Mouse (Mus musculus) kidney, embryonic 16.5 days (tissue): ENCODE results near the gene Dkk1. TPM values are rescaled to one million over a fixed set of nuclear protein-coding genes. Genes with fewer than 3 reads are reported as not detected.

Experiments
- ATAC-seq: fragments of 200-750 bp; cut with Nextera tagmentation; 2 replicates; pipeline ENCODE4 v1.8.0; 2017; ENCODE audit warnings: moderate TSS enrichment; ENCODE audit not compliant: low FRiP score, low TSS enrichment
- H3K27ac ChIP-seq: fragments of 300-500 bp; sonication (generic); 2 replicates; pipeline ENCODE4 v1.5.1; 2014; ENCODE audit warnings: low read length
- H3K27me3 ChIP-seq: fragments of 300-500 bp; sonication (generic); 2 replicates; pipeline ENCODE4 v1.6.1; 2014; ENCODE audit warnings: low read length, control low read depth, mixed read lengths; ENCODE audit not compliant: insufficient read depth
- H3K36me3 ChIP-seq: fragments of 300-500 bp; sonication (generic); 2 replicates; pipeline ENCODE4 v1.6.1; 2014; ENCODE audit warnings: low read length, control low read depth, mixed read lengths; ENCODE audit not compliant: insufficient read depth
- H3K4me1 ChIP-seq: fragments of 300-500 bp; sonication (generic); 2 replicates; pipeline ENCODE4 v1.6.1; 2014; ENCODE audit warnings: low read length, control low read depth, mixed read lengths; ENCODE audit not compliant: insufficient read depth
- H3K4me2 ChIP-seq: fragments of 300-500 bp; sonication (generic); replicated peaks from 2 replicates; pipeline ENCODE4 v1.6.1; 2014; ENCODE audit warnings: low read depth, low read length
- H3K4me3 ChIP-seq: fragments of 300-500 bp; sonication (generic); 2 replicates; pipeline ENCODE4 v1.5.1; 2014; ENCODE audit warnings: mild to moderate bottlenecking, low read length
- H3K9ac ChIP-seq: fragments of 300-500 bp; sonication (generic); replicated peaks from 2 replicates; pipeline ENCODE4 v1.6.1; 2014; ENCODE audit warnings: low read length
- H3K9me3 ChIP-seq: fragments of 300-500 bp; sonication (generic); 2 replicates; pipeline ENCODE4 v1.6.1; 2016; ENCODE audit warnings: low read length, control low read depth
- WGBS: fragments of 180-500 bp; shearing (Covaris S2); extraction: QIAGEN DNeasy Blood & Tissue Kit; methylation state at CpG from one replicate; pipeline ENCODE4 v1.1.7; 2014; 5-methylcytosine and 5-hydroxymethylcytosine counted together
- polyA plus RNA-seq: library from polyadenylated mRNA; unstranded; fragments of >200 nt; fragmentation: Nextera tagmentation; extraction: Ambion mirVana; gene quantifications from 2 replicates; pipeline ENCODE4 v1.2.1, GENCODE M21; 2015

The Dkk1 gene
- polyA plus RNA-seq, result 34.4 and 36.6 TPM in 2 replicates

DNA sequence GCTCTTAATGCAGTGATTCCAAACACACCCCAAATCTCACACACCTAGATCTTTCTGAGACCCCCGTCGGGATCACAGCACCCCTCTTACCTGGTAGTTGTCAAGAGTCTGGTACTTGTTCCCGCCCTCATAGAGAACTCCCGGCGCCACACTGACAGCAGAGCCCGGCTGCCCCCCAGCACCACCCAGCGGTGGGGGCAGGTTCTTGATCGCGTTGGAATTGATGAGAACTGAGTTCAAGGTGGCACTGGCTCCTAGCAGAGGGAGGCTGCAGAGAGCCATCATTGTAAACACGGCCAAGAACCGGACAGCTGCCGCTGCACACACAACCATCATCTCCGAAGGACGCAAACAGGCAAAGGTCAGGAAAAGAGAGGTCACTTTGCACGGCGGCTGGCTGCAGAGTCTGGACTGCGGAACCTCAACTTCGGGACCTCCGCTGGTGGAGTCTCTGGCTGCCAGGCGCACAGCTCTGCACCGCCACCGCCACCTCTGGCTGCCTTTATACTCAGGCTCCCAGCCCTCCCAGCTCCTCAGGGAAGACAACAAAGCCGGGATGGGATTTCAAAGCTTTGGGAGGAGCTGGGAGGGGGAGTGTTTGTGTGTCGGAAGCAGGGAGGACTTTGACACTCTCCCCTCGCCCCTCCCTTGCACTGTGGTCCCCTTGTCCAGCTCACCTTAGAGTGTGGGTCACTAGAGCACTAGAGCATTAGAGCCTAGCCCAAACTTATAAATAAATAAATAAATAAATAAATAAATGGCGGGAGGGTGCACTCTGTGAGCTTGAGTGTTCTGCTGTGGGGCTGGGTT, at the start of gene Dkk1:
Gene Dkk1, minus strand, starts transcription at position 622 of the 810 bp plus-strand sequence.
- peak; percentile 94 for ATAC-seq
- H3K27ac ChIP-seq, result peak within 1 kb of the TSS; percentile 46; the same call in 1 of the 2 replicates
- H3K9ac ChIP-seq, result peak within 1 kb of the TSS; percentile 65
- no peaks in the 10 kb centered on the region for H3K9me3 ChIP-seq
- H3K4me1 ChIP-seq, result peaks cover 16% of the 10 kb centered on the region
- H3K36me3 ChIP-seq, result no peaks in the 10 kb centered on the region
- H3K27me3 ChIP-seq, result peaks cover 30% of the 10 kb centered on the region
- peak within 1 kb of the TSS; percentile 61 for H3K4me3 ChIP-seq
- under 1% methylated on average over 26 of the region's 26 CpGs for WGBS
- peak within 1 kb of the TSS; percentile 72 for H3K4me2 ChIP-seq

DNA sequence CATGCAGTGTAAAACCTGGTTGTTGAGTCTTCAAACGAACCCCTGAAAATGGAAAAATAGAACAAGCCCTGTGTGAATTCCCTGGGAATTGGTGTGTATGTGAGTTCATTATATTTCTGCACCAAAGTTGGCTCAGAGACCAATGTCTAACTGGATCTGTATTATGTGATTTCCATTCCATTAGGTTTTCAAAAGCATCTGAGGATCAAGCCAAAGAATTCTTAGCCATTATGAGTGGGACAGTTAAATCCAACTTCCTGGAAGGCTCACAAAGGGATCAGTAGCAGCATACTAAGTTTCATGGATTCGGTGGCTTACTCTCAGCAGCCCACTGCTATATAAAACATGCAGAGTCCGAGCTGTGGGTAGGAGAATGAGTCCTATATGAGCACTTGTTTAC, 36.9 kb upstream of the Dkk1 start:
- H3K27ac ChIP-seq, result no peak overlapping the region
- WGBS, result 85% methylated on average over 3 of the region's 3 CpGs
- H3K36me3 ChIP-seq, result no peaks in the 10 kb centered on the region
- H3K4me1 ChIP-seq, result no peaks in the 10 kb centered on the region
- H3K9ac ChIP-seq, result no peak overlapping the region
- no peaks in the 10 kb centered on the region for H3K9me3 ChIP-seq
- H3K27me3 ChIP-seq, result no peaks in the 10 kb centered on the region
- no peak for ATAC-seq
- H3K4me3 ChIP-seq, result no peak overlapping the region
- H3K4me2 ChIP-seq, result no peak overlapping the region

DNA sequence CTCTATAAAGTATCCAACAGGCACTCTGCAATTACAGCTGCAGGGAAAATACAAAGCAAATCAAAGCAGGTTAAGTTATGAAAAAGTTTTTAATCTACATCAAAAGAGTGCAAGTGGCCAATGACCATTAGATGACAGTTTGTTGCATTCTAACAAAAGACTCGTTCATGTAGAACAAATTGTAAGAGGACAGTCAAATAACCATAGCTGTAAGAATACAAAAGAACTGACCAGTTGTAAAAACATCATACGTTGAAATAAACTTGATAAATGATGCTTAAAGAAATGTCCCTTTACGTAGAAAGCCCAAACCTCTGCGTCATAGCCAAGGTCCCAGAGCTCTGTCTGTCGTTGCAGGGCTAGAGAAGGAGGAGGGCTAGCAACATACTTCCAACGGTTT, 15.1 kb upstream of the Dkk1 start:
- 67% methylated on average over 6 of the region's 6 CpGs for WGBS
- no peaks in the 10 kb centered on the region for H3K36me3 ChIP-seq
- no peaks in the 10 kb centered on the region for H3K9me3 ChIP-seq
- no peak for ATAC-seq
- no peak overlapping the region for H3K9ac ChIP-seq
- H3K27me3 ChIP-seq, result no peaks in the 10 kb centered on the region
- no peak overlapping the region for H3K4me3 ChIP-seq
- H3K4me1 ChIP-seq, result no peaks in the 10 kb centered on the region
- no peak overlapping the region for H3K4me2 ChIP-seq
- no peak overlapping the region for H3K27ac ChIP-seq

DNA sequence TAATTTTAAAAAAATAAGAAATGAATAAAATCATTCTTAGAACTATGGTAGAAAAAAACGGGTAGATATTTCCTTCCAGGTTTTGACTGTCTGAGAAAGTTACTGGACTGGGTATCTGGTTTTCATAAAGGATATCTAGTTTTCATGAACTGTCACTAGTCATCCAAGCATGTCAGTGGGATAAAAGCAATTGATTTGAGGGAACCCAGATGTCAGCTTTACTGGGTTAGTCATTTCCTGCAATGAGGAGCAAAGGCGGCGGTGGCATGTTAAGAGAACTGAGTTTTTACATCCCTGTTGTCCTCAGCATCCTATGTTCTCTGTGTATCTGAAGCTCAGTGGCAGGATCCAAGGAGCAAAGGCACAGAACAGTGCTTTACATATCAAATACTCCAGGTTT, 14.4 kb upstream of the Dkk1 start:
- Histone ChIP-seq H3K27me3 (no peaks in the 10 kb centered on the region), H3K4me2 (no peak overlapping the region), H3K4me1 (no peaks in the 10 kb centered on the region), H3K9me3 (no peaks in the 10 kb centered on the region), H3K36me3 (no peaks in the 10 kb centered on the region), H3K9ac (no peak overlapping the region), H3K27ac (no peak overlapping the region), H3K4me3 (no peak overlapping the region)
- ATAC-seq, result no peak
- 79% methylated on average over 3 of the region's 3 CpGs for WGBS

DNA sequence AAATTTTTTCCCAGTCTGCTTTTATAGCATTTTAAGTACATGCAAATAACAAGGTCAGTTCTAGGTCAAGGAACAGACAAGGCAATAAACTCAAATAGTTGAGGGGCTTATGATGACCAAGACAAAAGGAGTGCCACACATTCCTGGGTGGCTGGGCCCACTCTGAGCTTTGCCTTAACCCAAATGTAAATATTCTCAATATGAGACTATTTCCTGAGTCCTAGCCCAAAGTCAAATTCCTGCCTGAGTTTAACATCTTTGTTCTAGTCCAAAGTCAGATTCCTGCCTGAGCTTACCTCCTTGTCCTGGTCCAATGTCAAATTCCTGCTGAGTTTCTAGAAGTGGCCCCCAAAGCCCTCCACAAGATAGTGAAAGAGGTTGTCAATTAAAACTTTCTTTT, 8.6 kb upstream of the Dkk1 start:
- Histone ChIP-seq H3K4me1 (peaks cover 7% of the 10 kb centered on the region; the same call in 1 of the 2 replicates), H3K27me3 (no peaks in the 10 kb centered on the region)

DNA sequence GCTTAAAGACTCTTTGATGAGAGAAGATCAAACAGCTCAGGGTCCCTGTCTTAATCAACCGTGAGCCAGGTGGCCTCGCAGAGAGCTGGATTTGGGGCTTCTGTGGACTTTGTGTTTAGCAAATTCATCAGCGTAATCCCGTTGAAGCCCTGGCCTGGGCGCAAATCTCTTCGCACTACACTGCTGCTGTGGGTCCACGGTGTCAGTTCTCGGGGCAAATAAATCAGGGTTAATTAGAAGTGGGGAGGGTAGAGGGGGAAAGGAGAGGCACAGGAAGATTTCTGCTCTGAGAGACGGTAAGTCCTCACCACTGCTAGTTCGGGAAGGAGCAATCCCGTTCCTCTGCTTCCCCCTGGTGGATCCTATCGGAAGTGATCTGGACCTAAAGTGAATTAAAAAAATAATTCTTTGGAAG, 5.0 kb upstream of the Dkk1 start:
- Histone ChIP-seq H3K9me3 (no peaks in the 10 kb centered on the region), H3K9ac (peak overlapping the region; percentile 59), H3K27me3 (peaks cover 7% of the 10 kb centered on the region), H3K4me3 (peak overlapping the region; percentile 37), H3K4me2 (peak overlapping the region; percentile 66), H3K4me1 (peaks cover 16% of the 10 kb centered on the region), H3K36me3 (no peaks in the 10 kb centered on the region), H3K27ac (no peak overlapping the region)
- WGBS, result 2% methylated on average over 12 of the region's 12 CpGs
- peak; percentile 77; the same call in 1 of the 2 replicates for ATAC-seq

More for the DNA sequence above, 8.6 kb upstream of the Dkk1 start:
- no peak for ATAC-seq
- no peak overlapping the region for H3K27ac ChIP-seq
- no peaks in the 10 kb centered on the region for H3K36me3 ChIP-seq
- no peak overlapping the region for H3K9ac ChIP-seq
- no peak overlapping the region for H3K4me3 ChIP-seq
- no peak overlapping the region for H3K4me2 ChIP-seq
- no peaks in the 10 kb centered on the region for H3K9me3 ChIP-seq

DNA sequence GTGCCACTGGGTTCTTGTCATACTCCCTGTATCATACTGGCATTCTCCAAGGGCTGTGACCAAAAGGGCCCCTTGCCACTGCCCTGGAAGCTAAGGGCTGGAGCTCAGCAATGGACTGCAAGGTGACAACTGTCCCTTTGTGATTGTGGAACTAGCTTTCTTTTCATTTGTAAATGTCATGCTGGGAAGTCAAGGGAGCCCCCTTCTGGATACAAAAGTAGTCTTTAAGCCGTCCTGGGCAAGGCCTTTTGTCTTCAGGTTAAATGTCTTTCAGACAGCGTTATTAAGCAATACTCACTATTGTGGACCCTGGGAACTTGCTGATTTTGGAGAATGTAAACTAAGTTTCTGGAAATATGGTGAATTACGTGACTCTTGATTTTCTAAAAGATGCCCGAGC, 4.3 kb upstream of the Dkk1 start:
- 24% methylated on average over 4 of the region's 4 CpGs for WGBS
- H3K4me1 ChIP-seq, result peaks cover 21% of the 10 kb centered on the region
- no peak overlapping the region for H3K27ac ChIP-seq
- H3K36me3 ChIP-seq, result no peaks in the 10 kb centered on the region
- no peak overlapping the region for H3K9ac ChIP-seq
- no peak overlapping the region for H3K4me2 ChIP-seq
- peaks cover 13% of the 10 kb centered on the region for H3K27me3 ChIP-seq
- H3K4me3 ChIP-seq, result no peak overlapping the region
- no peaks in the 10 kb centered on the region for H3K9me3 ChIP-seq
- no peak for ATAC-seq

DNA sequence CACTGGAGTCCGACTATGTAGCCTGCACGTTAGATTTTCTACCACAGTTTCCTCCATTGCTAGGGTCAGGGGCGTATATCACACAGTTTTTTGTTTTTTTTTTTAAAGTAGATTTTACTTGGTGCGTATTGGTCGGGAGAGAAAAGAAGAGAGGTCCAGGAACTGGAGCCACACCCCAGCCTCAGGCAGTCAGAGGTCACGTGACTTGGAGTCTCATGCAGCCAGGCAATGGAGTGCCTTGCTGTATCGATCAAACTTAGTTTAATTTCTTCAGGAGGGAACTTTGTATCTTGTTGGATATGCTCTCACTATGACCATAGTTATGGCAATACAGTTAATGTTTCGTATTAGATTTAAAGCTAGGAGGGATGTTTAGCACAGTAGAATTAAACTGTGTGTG, 2.8 kb upstream of the Dkk1 start:
- peaks cover 22% of the 10 kb centered on the region for H3K4me1 ChIP-seq
- H3K4me2 ChIP-seq, result no peak overlapping the region
- WGBS, result 64% methylated on average over 8 of the region's 8 CpGs
- peaks cover 24% of the 10 kb centered on the region for H3K27me3 ChIP-seq
- no peak overlapping the region for H3K4me3 ChIP-seq
- no peaks in the 10 kb centered on the region for H3K9me3 ChIP-seq
- no peak for ATAC-seq
- no peaks in the 10 kb centered on the region for H3K36me3 ChIP-seq
- H3K9ac ChIP-seq, result no peak overlapping the region
- no peak overlapping the region for H3K27ac ChIP-seq

DNA sequence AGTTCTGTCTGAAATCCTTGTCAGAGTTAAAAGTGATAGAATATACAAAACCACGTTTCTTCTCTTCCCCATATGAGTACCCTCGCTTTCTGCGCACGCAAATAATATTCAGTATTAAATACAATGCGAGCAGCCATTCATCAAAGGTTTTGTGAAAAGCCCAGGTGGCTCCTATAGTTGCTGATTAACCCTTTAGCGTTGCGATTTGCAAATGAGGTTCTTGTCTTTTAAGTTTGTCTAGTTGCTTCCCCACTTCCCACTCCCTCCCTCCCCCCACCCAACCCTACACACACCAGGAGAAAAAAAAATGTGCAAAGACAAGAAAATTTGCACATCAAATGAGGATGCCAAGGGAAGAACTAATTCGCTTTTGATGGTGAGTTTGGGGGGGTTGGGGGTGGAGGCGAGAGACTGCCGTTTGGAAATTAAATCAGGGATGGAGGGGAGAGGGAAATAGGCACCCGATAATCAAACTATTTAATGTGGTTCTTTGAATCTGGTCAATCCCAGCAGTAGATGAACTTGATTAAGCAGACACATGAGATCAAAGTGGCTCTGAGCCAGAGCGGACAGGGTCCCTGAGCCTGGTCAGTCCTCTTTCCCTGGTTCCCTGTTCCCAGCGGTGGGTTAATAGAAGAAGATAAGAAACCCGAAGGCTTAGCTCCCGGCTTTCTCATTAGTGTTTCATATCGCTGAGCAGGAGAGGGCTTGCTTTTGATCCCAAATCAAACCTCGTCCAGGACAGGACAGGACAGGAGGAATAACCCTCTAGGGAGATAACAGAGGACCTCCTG, 586 bp upstream of the Dkk1 start:
- Histone ChIP-seq H3K27me3 (peaks cover 30% of the 10 kb centered on the region), H3K9me3 (no peaks in the 10 kb centered on the region), H3K4me1 (peaks cover 22% of the 10 kb centered on the region), H3K36me3 (no peaks in the 10 kb centered on the region), H3K9ac (peak overlapping the region; percentile 65; the same call in 1 of the 2 replicates), H3K4me3 (peak overlapping the region; percentile 61), H3K4me2 (peak overlapping the region; percentile 72), H3K27ac (no peak overlapping the region)
- no peak for ATAC-seq
- WGBS, result 3% methylated on average over 17 of the region's 17 CpGs
